Mouse (Mus musculus): ENCODE data around the gene Vars.

Vars gene

GRCm38 (mm10) chr17:35005158-35005557, 4.4 kb downstream of the Vars start:
- WGBS, result 89% methylated on average over 10 of the region's 10 CpGs

- WGBS, result 96% methylated on average over 4 of the region's 5 CpGs
These were observed 5.1 kb downstream of the Vars start for GRCm38 (mm10) chr17:35005902-35006301.

GRCm38 (mm10) chr17:35007387-35007991, 6.7 kb downstream of the Vars start:
- WGBS, result 96% methylated on average over 7 of the region's 7 CpGs

DNA sequence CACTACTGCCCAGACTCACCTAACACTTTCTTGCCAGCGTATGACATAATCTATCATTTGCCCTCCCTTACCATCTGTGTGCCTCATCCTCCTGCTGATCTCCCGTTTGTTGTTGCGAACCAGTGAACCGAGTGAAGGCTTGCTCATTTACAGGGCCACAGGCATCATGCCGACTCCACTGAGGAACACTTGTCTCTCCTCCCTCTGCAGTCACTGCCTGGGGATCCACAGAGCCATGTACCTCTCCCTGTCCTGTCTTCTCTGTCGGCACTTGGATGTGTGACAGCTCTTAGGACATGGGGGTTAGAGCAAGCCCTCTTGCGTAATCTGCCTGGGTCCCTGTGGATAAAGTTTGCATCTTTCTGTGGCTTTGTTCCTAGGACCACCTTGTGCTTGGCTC, 8.8 kb downstream of the Vars start:
- WGBS, result 84% methylated on average over 7 of the region's 7 CpGs

- 91% methylated on average over 8 of the region's 8 CpGs for WGBS
These were observed 10.7 kb downstream of the Vars start for GRCm38 (mm10) chr17:35011440-35011839.

DNA sequence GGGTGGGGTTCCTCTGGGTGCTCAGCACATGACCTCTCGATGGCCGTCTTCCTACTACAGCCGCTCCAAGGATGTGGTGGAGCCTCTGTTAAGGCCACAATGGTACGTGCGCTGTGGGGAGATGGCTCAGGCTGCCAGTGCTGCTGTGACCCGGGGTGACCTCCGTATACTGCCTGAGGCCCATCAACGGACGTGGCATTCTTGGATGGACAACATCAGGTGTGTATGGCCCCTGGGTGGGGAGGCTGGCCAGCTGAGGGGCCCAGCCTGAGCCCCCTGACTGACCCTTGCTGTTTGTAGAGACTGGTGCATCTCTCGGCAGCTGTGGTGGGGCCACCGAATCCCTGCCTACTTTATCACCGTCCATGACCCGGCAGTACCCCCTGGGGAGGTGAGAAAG, 11.6 kb downstream of the Vars start:
- 91% methylated on average over 13 of the region's 13 CpGs for WGBS

DNA sequence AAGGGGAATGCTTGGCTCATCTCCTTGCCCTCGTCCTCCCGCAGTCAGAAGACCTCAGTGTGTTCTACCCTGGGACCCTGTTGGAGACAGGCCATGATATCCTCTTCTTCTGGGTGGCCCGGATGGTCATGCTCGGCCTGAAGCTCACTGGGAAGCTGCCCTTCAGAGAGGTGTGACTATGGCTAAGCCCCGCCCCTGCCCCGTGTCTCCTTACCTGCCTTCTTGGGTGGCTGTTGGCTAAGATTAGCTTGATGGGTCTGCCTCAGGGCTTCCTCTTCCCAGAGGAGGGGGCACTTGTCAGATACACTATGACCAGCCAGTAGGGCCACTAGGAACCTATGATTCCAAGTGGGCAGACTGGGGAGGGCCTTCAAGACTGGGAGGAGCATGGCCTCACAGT, 12.4 kb downstream of the Vars start:
- WGBS, result 87% methylated on average over 6 of the region's 6 CpGs

DNA sequence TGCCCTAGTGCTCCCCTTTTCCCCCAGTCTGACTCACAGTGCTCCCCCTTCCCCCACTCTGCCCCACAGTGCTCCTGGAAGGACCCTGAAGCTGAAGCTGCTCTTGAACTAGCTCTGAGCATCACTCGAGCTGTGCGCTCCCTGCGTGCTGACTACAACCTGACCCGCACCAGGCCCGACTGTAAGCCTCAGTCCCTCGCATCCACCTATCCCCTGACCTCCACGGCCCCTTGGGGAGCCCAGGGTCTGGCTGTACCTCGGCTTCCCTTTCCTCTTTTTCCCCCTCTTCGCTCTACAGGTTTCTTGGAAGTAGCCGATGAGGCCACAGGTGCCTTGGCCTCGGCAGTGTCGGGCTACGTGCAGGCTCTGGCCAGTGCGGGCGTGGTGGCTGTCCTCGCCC, 14.5 kb downstream of the Vars start:
- 92% methylated on average over 16 of the region's 16 CpGs for WGBS

- WGBS, result 51% methylated on average over 12 of the region's 12 CpGs
These were observed 15.6 kb downstream of the Vars start, which contains the start of gene Vwa7 for GRCm38 (mm10) chr17:35016376-35016775. Vwa7 (plus strand) TSS chr17:35016579.

- 83% methylated on average over 10 of the region's 10 CpGs for WGBS
These were observed 16.3 kb downstream of the Vars start for GRCm38 (mm10) chr17:35016791-35017705.

DNA sequence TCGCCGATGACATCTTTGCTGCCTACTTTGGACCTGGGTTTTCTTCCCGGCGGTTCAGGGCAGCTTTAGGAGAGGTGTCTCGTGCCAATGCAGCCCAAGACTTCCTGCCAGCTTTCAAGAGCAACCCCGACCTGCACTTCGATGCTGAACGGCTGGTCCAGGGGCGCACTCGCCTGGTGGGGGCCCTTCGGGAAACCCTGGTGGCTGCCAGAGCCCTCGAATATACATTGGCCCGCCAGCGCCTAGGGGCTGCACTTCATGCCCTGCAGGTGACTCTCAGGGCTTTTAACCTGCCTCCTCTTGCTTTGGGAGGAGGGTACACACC, 16.9 kb downstream of the Vars start:
- 73% methylated on average over 14 of the region's 14 CpGs for WGBS

DNA sequence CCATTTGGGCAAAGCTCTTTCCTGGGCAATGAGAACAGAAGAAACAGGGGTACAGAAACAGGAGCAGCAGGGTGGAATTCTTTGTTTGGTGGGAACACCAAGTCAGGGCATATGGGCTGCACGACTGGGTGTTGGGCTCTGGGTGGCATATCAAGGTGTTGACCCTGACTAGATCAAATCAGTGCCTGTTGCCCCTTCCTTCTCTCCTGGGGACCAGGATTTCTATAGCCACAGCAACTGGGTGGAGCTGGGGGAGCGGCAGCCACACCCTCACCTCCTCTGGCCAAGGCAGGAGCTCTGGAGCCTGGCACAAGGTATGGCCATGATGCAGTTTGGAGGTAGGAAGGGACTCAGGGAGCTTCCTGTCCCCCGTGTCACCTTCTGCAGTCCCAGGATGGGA, 17.4 kb downstream of the Vars start:
- 90% methylated on average over 3 of the region's 3 CpGs for WGBS

DNA sequence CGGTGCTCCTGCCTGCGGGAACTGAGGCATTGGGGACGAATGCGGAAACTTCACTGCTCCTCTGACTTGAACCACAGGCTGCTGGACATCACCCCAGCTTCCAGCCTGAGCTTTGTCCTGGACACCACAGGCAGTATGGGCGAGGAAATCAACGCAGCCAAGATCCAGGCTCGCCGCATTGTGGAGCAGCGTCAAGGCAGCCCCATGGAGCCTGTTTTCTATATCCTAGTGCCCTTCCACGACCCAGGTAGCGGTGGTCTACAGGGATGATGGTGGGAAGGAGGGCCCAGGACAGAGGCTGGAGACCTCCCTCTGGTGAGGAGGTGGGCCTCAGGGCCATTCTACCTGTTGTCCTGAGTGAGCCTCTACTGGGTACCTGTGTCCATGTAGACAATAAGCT, 19.1 kb downstream of the Vars start:
- 89% methylated on average over 11 of the region's 11 CpGs for WGBS

DNA sequence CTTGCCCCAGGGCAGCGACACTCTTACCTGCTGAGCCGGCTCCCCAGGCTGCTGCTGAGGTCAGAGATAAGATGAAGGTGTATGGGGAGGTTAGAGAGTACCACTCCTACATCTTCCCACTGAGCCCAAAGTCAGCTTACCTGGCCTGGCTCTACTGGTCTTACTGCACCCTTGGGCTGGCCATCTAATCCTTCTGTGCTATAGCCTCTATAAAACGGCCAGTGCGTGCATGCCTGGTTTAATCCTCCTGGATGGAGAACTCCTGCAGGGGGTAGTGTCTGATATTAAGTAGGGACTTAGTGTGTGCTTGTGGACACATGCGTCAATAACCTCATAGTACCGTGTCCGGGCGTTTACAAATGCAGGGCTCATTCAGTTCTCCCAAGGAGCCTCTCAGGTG, 19.8 kb downstream of the Vars start:
- 93% methylated on average over 8 of the region's 8 CpGs for WGBS

DNA sequence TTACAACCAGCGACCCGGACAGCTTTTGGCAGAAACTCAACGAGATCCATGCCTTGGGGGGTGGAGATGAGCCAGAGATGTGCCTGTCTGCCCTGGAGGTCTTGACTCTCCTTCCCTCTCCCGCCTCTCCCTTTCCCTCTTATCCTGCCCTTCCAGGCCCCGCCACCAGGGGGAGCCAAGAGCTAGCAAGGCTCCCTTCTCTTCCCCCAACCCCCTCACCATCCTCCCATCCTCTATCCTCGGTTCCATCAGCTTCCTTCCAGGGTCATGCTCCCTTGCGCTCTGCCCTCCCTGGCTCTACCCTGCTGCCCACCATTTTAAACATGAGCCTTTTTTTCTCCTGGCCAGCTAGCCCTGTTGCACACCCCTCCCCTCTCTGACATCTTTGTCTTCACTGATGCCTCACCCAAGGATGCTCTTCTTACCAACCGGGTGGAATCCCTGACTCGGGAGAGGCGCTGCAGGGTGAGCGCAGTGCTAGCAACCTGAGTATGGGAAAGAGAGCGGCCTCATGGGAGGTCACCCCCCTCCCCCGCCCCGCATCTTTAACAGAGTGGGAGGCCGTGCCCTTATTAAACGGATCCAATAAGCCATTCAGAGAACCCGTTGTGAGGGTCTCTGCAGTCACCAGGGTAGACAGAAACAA, 20.5 kb downstream of the Vars start:
- WGBS, result 20% methylated on average over 17 of the region's 17 CpGs

GRCm38 (mm10) chr17:35021842-35022477, 21.2 kb downstream of the Vars start:
- WGBS, result 66% methylated on average over 6 of the region's 6 CpGs

DNA sequence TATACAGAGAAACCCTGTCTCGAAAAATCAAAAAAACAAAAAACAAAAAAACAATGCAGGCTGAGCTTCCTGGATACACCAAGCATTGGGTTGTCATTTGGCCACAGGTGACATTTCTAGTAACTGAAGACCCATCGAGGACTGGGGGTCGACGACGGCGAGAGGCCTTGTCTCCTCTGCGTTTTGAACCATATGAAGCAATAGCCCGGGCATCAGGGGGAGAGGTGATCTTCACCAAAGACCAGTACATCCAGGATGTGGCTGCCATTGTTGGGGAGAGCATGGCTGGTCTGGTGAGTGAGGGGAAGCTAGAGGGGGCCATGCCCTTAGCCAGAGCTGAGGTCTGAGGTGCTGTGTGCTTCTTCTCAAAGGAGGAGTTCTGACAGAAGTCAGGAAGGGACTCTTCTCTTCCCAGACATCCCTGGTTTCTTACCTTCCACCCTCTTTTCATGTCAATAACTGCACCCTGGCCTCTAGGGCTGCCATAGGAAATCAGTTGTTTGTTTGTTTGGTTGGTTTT, 21.8 kb downstream of the Vars start:
- 98% methylated on average over 8 of the region's 8 CpGs for WGBS

- 92% methylated on average over 5 of the region's 5 CpGs for WGBS
These were observed 22.4 kb downstream of the Vars start for GRCm38 (mm10) chr17:35023221-35023620.

DNA sequence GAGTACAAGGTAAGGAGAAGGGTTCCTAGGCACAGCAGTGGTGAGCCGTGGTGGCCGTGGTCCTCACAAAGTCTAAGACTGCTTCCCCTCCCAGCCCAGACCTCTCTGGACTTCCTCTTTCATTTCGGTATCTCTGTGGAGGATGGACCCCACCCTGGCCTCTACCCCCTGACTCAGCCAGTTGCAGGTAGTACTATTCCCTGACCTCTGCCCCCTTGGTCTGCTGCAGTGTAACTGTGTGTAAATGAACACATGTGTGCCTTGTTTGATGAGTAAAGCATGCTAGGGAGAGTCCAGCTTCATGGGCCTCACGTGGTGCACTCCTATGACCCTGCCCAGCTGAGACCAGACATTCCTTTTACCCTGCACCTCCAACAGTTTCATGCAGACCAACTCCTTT, 23.0 kb downstream of the Vars start:
- WGBS, result 89% methylated on average over 4 of the region's 4 CpGs

DNA sequence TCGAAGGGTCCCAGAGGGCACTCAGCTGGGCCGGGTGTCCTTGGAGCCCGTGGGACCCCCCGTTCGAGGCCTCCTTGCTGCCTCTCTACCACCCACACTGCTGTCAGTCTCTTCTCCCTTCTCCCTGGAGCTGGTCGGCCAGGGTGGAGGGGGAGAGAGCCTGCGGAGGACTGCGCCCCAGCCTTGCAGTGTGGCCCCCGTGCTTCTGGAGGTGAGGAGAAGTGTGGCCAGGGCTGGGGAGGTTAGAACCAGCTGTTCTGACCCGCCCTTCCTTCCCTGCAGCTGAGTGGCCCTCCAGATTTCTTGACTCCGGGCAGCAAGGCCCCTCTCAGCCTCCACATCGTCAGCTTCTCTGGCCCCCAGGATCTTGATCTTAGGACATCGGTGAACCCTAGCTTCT, 23.5 kb downstream of the Vars start:
- 86% methylated on average over 13 of the region's 13 CpGs for WGBS

GRCm38 (mm10) chr17:35024691-35025488, 24.1 kb downstream of the Vars start:
- WGBS, result 61% methylated on average over 9 of the region's 10 CpGs
